ENCODE assay signal across 17 mouse cellular contexts in genomic region chr8:108848484-108848883, GRCm38 (mm10).
"Had no signal": no experiment of that assay in that cellular context is flagged by ENCODE, and none has a peak within 500 bp of the region (broad histone marks: within the 10 kb centered on the region; RNA-seq: fewer than 3 reads in every experiment).

No protein-coding gene starts in this region.

- DNase-seq: kidney, adult 8-10 months; kidney, postnatal 36 days; layer of hippocampus, adult 9-11 months; layer of hippocampus, postnatal 36 days; lung, adult 2 months; lung, postnatal 36 days; thymus, adult 2 months; thymus, postnatal 36 days had no signal

- H3K9ac ChIP-seq: liver, embryonic 14.5 days; midbrain, embryonic 15.5 days; neural tube, embryonic 12.5 days; stomach, embryonic 15.5 days had no signal

- H3K9me3 ChIP-seq: megakaryocyte, embryonic 14.5 days; midbrain, embryonic 15.5 days; neural tube, embryonic 12.5 days; stomach, embryonic 15.5 days had no signal

- H3K4me2 ChIP-seq: midbrain, embryonic 11.5 days; midbrain, embryonic 15.5 days; neural tube, embryonic 12.5 days; stomach, embryonic 15.5 days had no signal

- ATAC-seq: intestine, postnatal 0 days; lung, postnatal 0 days; midbrain, embryonic 15.5 days had no signal

- H3K27me3 ChIP-seq: megakaryocyte, embryonic 14.5 days; midbrain, embryonic 15.5 days; neural tube, embryonic 12.5 days; stomach, embryonic 15.5 days had no signal

- H3K27ac ChIP-seq: liver, embryonic 14.5 days; midbrain, embryonic 15.5 days; neural tube, embryonic 12.5 days; stomach, embryonic 15.5 days had no signal

- H3K36me3 ChIP-seq: midbrain, embryonic 15.5 days; neural tube, embryonic 12.5 days had no signal

- H3K4me3 ChIP-seq: megakaryocyte, embryonic 14.5 days; midbrain, embryonic 15.5 days; myocyte; neural tube, embryonic 12.5 days; stomach, embryonic 15.5 days had no signal
